Mouse (Mus musculus): Measurements from ENCODE around the gene BC067074.

- TF ChIP-seq CTCF (IDR thresholded peaks at IDR 0.05; ENCODE audit: control insufficient read depth, insufficient read depth, insufficient read length) (no peak), USF1 (IDR thresholded peaks at IDR 0.05; ENCODE audit: low read depth) (no peak)
These were observed 110.7 kb downstream of the BC067074 start for GRCm38 (mm10) chr13:113403706-113404105.
